Mouse (Mus musculus) left cerebral cortex, adult 8-10 months (tissue): ENCODE results near the gene Coil. TPM values are rescaled to one million over a fixed set of nuclear protein-coding genes. Genes with fewer than 3 reads are reported as not detected.
"Not testable (repeated sequence)": the region's sequence is repeated elsewhere in the genome, so short reads cannot be mapped to it uniquely, and the experiment has no call there.

Experiments
- DNase-seq, 2 experiments: peaks; one replicate each; pipeline ENCODE4 v3.0.0; 2022; ENCODE audit warnings: low spot score in 2 of 2
- total RNA-seq, 4 experiments: library from RNA; stranded (reverse); gene quantifications; 2 replicates each; pipeline ENCODE4 v1.2.4; 2022

Coil gene
- total RNA-seq, 4 experiments from 2014 or later, result 20.2 to 21.6 (median 21.0) TPM

GRCm38 (mm10) chr11:88966881-88967361 is 3.1 kb upstream of the Coil start, which contains the start of gene Elobl:
Gene Elobl, minus strand, starts transcription at chr11:88966931.
- no peak for DNase-seq

GRCm38 (mm10) chr11:88973776-88974701 is 4.0 kb downstream of the Coil start:
- DNase-seq, result peak; percentile 92

DNA sequence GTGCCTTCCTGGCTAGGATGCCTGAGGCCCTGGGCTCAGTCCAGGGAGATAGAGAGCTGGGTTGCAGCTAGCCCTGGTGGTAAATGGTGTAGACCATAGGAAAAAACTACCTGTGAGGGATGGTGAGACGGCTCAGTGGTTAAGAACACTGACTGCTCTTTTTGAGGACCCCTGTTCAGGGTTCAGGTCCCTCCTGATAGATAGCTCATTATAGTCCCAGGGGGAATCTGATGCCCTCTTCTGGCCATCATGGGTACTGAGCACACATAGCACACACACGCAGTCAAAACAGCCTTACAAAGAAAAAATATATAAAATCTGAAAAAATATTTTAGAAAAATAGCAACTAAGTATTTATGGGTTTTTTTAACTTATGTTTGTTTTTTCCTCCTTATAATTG is 6.3 kb downstream of the Coil start:
- DNase-seq, result no peak

DNA sequence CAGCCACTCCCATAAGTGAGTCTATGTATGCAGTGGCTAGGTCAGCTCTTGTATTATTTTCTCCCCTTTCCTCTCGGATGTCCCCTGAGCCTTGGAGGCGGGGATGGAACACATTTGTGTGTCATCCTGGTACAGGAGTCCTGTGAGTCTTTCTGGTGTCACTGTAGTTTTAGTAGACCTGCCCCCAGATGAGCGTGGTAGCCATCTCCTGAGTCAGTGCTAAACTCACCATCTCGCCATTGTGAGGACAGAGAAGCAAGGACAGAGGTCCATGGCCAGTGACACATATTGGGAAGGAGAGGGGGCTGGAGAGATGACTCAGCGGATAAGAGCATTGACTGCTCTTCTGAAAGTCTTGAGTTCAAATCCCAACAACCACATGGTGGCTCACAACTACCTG is 7.1 kb downstream of the Coil start:
- DNase-seq, result no peak

DNA sequence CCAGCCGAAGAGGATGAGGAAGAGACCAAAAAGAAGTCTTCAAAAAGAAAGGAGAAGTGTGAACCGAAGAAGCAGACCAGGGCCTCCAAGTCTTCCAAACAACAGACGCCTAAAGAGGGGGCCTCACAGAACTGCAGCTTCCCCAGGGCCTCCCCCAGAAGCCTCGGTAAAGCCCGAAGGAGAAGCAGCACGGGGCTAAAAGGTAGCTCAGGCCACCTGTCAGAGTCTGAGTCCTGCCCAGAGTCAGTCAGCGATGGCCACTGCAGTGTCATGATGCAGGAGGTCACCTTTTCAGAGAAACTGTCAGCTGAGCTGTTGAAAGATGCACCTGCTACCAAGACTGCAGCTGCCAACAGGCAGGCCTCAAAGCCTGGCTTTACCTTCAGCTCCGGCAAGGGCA is 11.3 kb downstream of the Coil start:
- DNase-seq, result no peak

- no peak for DNase-seq
Measured at GRCm38 (mm10) chr11:88986616-88987015, 16.6 kb downstream of the Coil start.

GRCm38 (mm10) chr11:88988956-88989355 is 18.9 kb downstream of the Coil start:
- DNase-seq, result no peak

- DNase-seq, result no peak
Measured at GRCm38 (mm10) chr11:88989530-88989929, 19.5 kb downstream of the Coil start.

DNA sequence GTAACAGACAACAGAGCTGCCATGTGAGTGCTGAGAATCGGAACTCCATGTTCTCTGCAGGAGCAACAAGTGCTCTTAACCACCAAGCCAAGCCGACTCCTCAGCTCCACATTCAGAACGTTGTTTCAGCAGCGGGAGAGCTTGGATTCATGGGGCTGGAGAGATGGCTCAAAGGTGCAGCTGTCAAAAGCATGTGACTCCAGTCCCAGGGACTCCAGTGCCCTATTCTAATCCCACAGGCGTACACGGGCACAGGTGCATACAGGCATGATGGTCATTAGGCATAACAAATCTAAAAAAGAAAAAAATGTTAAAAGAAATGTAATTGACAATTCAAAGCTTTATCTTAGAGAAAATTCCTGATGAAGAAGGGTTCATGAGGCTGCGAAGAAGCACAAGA is 23.1 kb downstream of the Coil start:
- no peak for DNase-seq

DNA sequence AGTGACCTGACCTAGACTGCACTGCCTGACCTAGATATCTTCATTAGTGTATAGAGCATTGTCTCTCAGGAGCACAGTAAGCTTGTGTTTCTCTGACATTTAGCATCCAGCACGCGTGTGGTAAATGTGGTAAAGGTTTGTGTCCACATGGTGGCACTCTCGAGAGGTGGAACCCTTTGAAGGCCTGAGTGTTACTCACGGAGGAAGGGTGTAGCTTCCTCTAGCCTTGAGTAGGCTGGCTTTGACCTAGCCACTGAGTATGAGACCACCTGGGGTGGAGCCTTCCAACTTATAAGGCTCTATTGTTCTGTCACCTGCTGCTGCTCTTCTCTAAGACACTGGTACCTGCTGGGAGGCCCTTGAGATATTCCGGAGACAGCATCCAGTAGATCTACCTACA is 23.6 kb downstream of the Coil start:
- peak in 1 of 2 experiments; percentile 25 for DNase-seq

- DNase-seq, result no peak
Measured at GRCm38 (mm10) chr11:88994492-88994891, 24.4 kb downstream of the Coil start.

DNA sequence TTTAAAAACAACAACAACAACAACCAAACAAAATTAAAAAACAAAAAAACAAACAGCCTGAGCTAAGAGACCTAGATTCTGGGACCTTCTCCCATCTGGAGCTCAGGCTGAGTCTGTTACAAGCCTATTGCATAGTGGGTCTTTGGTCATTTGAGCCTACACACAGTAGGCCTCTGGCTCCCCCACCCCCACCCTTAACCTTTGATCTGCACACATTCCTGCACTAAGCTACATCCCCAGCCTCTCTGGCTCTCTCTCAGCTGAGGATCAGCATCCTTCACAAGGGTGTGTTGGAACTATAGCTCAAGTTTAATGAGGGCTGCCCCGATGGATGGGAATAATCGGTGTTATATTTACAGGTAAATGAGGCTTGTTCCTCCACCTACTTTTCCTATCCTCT is 25.6 kb downstream of the Coil start:
- no peak for DNase-seq

DNA sequence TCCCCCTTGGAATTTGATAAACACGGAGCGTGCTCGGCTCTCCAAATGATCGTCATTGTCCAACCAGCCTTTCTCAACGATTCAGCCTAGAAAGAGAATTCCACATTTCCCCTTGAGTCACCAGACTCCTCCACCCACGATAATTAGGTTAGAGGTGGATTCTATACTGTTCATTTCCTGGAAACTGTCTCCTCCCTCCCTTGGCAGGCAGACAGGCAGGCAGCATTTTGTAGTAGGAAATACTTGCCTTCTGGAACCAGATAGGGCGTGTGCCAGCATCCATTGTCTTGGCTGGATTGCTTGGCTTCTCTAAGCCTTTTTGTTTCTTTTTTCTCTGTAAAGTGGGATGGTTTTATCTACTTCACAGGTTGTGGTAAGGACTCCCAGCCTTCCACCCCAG is 26.4 kb downstream of the Coil start:
- DNase-seq, result no peak

DNA sequence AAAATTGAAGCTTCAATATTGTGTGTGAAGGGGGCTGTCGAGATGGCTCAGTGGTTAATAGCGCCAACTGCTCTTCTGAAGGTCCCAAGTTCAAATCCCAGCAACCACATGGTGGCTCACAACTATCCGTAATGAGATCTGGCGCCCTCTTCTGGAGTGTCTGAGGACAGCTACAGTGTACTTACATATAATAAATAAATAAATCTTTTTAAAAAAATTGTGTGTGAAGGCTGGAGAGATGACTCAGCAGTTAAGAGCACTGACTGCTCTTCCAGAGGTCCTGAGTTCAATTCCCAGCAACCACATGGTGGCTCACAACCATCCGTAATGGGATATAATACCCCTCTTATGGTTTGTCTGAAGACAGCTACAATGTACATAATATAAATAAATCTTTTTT is 27.3 kb downstream of the Coil start:
- not testable (repeated sequence) for DNase-seq

DNA sequence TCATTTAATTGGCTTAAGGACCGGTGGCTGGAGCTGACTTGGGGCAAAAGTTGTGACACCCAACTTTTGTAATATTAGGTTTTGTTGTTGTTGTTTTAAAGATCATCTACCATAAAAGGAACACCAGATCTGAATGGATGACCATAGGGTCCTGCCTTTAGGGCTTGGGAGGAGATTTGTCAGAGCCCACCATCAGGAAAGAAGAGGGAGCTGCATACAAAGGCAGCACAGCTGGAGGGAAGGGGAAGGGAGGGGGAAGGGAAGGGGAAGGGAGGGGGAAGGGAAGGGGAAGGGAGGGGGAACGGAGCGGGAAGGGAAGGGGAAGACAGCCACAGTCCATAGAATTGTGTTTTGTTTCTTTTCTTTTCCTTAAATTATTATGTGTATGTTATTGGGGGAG is 28.4 kb downstream of the Coil start:
- no peak for DNase-seq

DNA sequence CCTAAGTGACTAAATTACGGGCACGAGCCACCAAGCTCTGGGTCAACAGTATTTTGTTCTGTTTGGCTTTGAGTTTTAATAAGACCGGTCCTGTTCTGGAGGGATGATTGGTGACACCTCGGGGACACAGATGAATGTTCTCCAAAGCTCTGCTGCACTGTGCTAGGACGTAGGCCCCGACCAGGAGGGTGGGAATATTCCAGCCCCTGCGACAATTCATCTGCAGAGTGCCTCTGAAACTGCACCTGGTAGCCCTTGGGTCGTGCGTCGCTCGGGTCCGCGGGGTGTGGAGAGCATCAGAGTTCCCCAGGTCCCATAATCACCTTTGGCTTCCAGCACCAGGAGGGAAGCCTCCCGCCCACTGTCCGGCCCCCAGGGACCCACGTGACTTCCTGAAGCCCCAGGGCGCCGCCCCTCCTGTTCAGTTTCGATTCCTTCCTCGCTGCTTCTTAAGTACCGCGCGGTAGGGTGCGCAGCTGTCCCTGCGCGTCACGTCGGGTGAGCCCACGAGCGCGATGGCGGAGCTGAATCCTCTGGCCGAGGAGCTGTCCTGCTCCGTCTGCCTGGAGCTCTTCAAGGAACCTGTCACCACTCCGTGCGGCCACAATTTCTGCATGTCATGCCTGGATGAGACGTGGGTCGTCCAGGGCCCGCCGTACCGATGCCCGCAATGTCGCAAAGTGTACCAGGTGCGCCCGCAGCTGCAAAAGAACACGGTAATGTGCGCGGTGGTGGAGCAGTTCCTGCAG is 29.1 kb downstream of the Coil start, which contains the start of gene Trim25:
TSS of gene Trim25 (plus strand) at position 403 of the 749 bp plus-strand sequence.
- DNase-seq, result peak in 1 of 2 experiments; percentile 25

GRCm38 (mm10) chr11:88999723-89000526 is 29.9 kb downstream of the Coil start:
- no peak for DNase-seq

- no peak for DNase-seq
Measured at GRCm38 (mm10) chr11:89000527-89000819, 30.4 kb downstream of the Coil start.

- DNase-seq, result no peak
Measured at GRCm38 (mm10) chr11:89001569-89001968, 31.5 kb downstream of the Coil start.

DNA sequence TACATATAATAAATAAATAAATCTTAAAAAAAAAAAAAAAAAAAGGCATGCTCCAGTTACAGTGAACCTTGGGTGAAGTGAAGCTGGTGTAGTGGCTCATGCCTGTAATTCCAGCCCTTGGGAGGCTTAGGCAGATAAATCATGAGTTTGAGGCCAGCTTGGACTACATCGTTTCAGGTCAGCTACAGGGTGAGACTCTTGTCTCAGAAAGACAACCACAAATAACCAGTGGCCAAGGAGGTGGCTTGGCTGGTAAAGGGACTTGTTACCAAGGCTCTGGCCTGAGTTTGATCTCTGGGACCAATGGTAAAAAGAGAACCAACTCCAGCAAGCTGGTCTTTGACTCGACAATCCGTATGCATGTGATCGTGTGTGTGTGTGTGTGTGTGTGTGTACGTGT is 32.0 kb downstream of the Coil start:
- DNase-seq, result no peak

DNA sequence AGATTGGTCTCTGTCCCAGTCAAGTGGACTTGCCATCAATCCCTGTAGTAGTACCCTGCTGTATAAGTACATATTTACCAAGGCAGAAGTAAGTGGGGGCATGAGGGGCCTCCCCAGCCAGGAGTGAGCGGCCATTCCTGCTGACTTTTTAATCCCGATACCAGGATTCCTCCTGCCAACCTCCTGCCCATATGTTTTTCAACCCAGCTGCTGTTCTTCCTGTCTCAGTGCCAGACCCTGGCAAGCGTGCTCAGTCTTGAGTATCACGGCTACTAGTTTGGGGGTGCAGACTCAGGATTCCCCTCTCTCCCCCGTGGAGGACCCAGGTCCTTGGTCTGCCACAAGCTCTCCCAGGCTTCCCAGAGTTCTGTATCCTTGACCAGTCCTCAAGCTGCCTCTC is 32.6 kb downstream of the Coil start:
- DNase-seq, result no peak

GRCm38 (mm10) chr11:89003078-89003477 is 33.0 kb downstream of the Coil start:
- DNase-seq, result no peak
